Mouse (Mus musculus): ENCODE data around the gene Slc1a3.
A peak's percentile ranks its signal among the peaks of the same experiment; 100 is the strongest.

Gene Slc1a3

GRCm38 (mm10) chr15:8659483-8659971, 51.0 kb downstream of the Slc1a3 start:
- no peak for DNase-seq (ENCODE audit: low read depth, low spot score)

- no peak for DNase-seq (ENCODE audit: low read depth, low spot score)
These were observed 52.2 kb downstream of the Slc1a3 start for GRCm38 (mm10) chr15:8658086-8658980.

GRCm38 (mm10) chr15:8655251-8655650, 55.3 kb downstream of the Slc1a3 start:
- DNase-seq (ENCODE audit: low read depth, low spot score) = no peak

GRCm38 (mm10) chr15:8652637-8653036, 57.9 kb downstream of the Slc1a3 start:
- no peak for DNase-seq (ENCODE audit: low read depth, low spot score)

- DNase-seq (ENCODE audit: low read depth, low spot score) = no peak
These were observed 66.4 kb downstream of the Slc1a3 start for GRCm38 (mm10) chr15:8643997-8644692.

GRCm38 (mm10) chr15:8639856-8640255, 70.7 kb downstream of the Slc1a3 start:
- DNase-seq (ENCODE audit: low read depth, low spot score) = no peak

- no peak for DNase-seq (ENCODE audit: low read depth, low spot score)
These were observed 71.8 kb downstream of the Slc1a3 start for GRCm38 (mm10) chr15:8638568-8639325.

- no peak for DNase-seq (ENCODE audit: low read depth, low spot score)
These were observed 73.3 kb downstream of the Slc1a3 start for GRCm38 (mm10) chr15:8637283-8637682.

GRCm38 (mm10) chr15:8635974-8636373, 74.6 kb downstream of the Slc1a3 start:
- no peak for DNase-seq (ENCODE audit: low read depth, low spot score)

GRCm38 (mm10) chr15:8634807-8635206, 75.8 kb downstream of the Slc1a3 start:
- no peak for DNase-seq (ENCODE audit: low read depth, low spot score)

- DNase-seq (ENCODE audit: low read depth, low spot score) = no peak
These were observed 76.2 kb downstream of the Slc1a3 start for GRCm38 (mm10) chr15:8634355-8634754.

- DNase-seq (ENCODE audit: low read depth, low spot score) = peak; percentile 55
These were observed 77.2 kb downstream of the Slc1a3 start for GRCm38 (mm10) chr15:8633375-8633774.

- no peak for DNase-seq (ENCODE audit: low read depth, low spot score)
These were observed 78.2 kb downstream of the Slc1a3 start for GRCm38 (mm10) chr15:8632361-8632760.

GRCm38 (mm10) chr15:8629317-8629831, 81.2 kb downstream of the Slc1a3 start:
- peak; percentile 14 for DNase-seq (ENCODE audit: low read depth, low spot score)

- no peak for DNase-seq (ENCODE audit: low read depth, low spot score)
These were observed 82.4 kb downstream of the Slc1a3 start for GRCm38 (mm10) chr15:8628150-8628549.

- peak; percentile 61 for DNase-seq (ENCODE audit: low read depth, low spot score)
These were observed 83.4 kb downstream of the Slc1a3 start for GRCm38 (mm10) chr15:8627097-8627537.

- DNase-seq (ENCODE audit: low read depth, low spot score) = peak; percentile 61
These were observed 85.2 kb downstream of the Slc1a3 start for GRCm38 (mm10) chr15:8625370-8625769.

- DNase-seq (ENCODE audit: low read depth, low spot score) = no peak
These were observed 86.7 kb downstream of the Slc1a3 start for GRCm38 (mm10) chr15:8623879-8624278.

- no peak for DNase-seq (ENCODE audit: low read depth, low spot score)
These were observed 91.0 kb downstream of the Slc1a3 start for GRCm38 (mm10) chr15:8619479-8620026.

GRCm38 (mm10) chr15:8616290-8616689, 94.3 kb downstream of the Slc1a3 start:
- no peak for DNase-seq (ENCODE audit: low read depth, low spot score)
